Mouse (Mus musculus): Measurements from ENCODE around the gene Cnbp.

DNA sequence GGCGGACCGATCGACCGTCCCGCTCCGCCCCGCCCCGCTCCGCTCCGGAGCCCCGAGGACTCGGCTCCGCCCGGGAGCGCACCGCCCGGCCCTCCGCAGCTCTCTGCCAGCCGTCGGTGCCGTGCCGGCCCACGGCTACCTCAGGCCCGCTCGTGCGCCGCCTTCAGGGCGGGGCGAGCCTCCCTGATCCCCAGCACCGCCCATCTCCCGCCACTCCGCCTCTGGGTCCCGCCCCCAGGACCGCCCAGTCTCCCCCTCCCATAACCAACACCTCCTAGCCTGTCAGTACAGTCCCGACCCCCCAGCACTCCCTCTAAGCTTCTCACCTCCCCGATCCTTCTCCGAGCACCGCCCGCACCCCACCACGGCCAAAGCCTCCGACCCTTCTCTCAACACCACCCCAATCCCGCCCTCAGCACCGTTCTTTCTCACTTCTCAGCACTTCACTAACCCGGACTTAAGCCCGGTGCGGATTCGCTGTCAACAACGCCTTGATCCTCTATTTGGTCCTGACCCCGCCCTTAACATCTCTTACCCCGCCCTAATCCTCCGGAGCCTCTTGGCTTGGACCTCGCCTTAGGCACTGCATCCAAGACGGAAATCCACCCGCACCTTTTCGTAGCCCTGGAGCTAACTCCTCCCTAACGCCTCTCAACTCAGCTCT, 39.1 kb downstream of the Cnbp start, which contains the start of gene Rab43:
- TF ChIP-seq CTCF (conservative IDR thresholded peaks at IDR 0.05; ENCODE audit: insufficient read depth, insufficient read length, low read depth, low read length) (no peak), POLR2A (IDR thresholded peaks at IDR 0.05; ENCODE audit: low read depth, low read length) (peak; percentile 88)

Measured in kidney, adult 2 months (tissue).